Mouse (Mus musculus) testis, adult 10 weeks (tissue): Measurements from ENCODE around the gene Kalrn. TPM values are rescaled to one million over a fixed set of nuclear protein-coding genes. Genes with fewer than 3 reads are reported as not detected.

ENCODE experiments used
- polyA plus RNA-seq: library from polyadenylated mRNA; stranded (reverse); fragments of 350-450 nt; fragmentation: Illumina TruSeq; extraction: RNeasy Lipid Tissue Mini Kit (QIAGEN cat#74804); gene quantifications from one replicate; pipeline ENCODE4 v1.2.3, GENCODE M21; 2014; ENCODE audit warnings: low read depth, low replicate concordance

Kalrn gene
- polyA plus RNA-seq, result 4.8 TPM

GRCm38 (mm10) chr16:34573151-34573802 is at the start of gene Kalrn:
Kalrn (minus strand) TSS chr16:34573532.

GRCm38 (mm10) chr16:33966538-33967282 is 606.6 kb downstream of the Kalrn start, which contains the start of gene Umps:
Umps (minus strand) TSS chr16:33967038.

Other genes starting within 250 kb of the Kalrn start
- gene Ropn1, start 76.4 kb upstream of the Kalrn start, polyA plus RNA-seq, result 571 TPM
- gene Ccdc14, start 117.1 kb upstream of the Kalrn start, polyA plus RNA-seq, result 19.9 TPM
- gene Mylk, start 171.7 kb upstream of the Kalrn start, polyA plus RNA-seq, result 20.3 TPM